Mouse (Mus musculus) T-helper 2 cell (primary cell): ENCODE results near the gene Sec1.

Experiments used
- in situ Hi-C: fragments of 300-600 bp; cut with MboI, MseI; formaldehyde crosslinking; loops from one replicate; pipeline ENCODE4 v1.15.1; 2025; ENCODE audit warnings: high pct_unique_total_duplicates

The Sec1 gene

GRCm38 (mm10) chr7:45705443-45705864, 11.3 kb upstream of the Sec1 start:
- in situ Hi-C loops, result no loop called here

DNA sequence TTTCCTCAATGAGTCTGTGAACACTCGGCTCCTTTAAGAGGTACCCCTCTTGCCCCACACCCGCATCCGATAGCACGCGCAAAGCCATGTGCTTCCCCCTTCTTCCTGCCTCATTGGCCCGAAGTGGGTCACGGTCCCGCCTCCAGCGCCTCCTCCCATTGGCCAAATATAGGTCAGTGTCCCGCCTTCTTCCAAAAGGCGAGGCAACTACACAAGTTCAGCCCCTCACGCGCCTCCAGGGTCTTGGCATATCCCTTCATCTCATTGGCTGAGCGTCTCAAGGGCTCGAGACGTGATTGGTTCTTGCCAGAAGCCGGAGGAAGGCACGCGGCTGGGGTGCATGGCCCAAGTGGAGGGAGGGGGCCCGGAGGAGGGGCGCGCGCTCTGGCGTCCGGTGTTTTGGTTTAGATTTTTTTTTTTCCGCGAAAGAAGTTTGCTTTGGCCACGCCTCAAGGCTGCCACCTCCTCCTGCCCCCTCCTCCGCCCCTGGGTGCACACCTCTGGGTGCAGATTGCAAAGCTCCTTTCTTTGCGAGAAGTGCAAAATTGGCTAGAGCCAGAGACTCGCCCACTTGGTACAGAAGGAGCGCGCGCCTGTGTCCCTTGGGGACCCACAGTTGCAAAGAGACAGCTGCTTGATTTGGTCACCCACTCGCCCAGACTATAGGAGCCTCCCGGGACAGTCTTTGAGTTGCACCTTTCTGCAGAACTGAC, 10.7 kb upstream of the Sec1 start, which contains the start of gene Dbp:
Gene Dbp, plus strand, starts transcription at position 359 of the 713 bp plus-strand sequence.
- in situ Hi-C loops, result no loop called here

GRCm38 (mm10) chr7:45704046-45704559, 9.9 kb upstream of the Sec1 start:
- in situ Hi-C loops, result no loop called here

GRCm38 (mm10) chr7:45703521-45704033, 9.4 kb upstream of the Sec1 start:
- in situ Hi-C loops, result no loop called here

DNA sequence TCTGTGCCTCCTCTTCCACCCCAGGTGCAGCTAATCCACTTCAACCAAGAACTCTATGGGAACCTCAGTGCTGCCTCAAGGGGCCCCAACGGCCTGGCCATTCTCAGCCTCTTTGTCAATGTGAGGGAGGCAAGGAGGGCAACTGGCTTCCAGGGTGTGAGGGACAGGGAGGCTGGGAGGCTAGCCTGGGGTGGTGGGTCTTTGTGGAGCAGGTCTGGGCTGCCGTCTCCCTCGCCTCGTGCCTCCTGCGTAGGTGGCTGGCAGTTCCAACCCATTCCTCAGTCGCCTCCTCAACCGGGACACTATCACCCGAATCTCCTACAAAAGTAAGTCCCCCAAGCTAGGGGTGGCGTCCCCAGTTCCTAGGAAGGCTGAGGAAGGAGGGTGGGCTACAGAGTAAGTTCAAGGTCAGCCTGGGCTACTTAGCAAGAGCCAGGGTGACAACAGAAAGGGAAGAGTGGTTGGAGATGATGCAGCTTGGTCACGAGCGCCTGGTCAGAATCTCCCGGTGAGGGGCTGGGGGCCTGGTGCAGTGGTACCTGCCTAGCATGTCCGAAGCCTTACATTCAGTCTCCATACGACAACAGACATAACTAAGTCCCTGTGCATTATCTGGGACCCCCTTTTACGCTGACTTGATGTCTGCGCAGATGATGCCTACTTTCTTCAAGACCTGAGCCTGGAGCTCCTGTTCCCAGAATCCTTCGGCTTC, 8.8 kb upstream of the Sec1 start:
- in situ Hi-C loops, result no loop called here

DNA sequence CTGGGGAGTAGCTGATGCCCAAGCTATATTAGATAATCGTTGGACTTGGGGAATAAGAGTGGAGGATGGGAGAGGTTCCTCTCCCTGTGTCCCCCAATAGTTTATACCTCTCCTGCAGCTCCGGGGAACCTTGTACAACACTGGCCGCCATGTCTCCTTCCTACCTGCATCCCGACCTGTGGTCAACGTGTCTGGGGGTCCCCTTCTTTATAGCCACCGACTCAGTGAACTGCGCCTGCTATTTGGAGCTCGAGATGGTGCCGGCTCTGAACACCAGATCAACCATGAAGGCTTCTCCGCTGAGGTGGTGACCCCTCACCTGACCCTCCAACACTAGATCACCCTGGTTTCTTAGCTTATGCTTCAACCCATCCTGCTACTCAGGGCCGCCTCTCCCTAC, 8.1 kb upstream of the Sec1 start:
- in situ Hi-C loops, result no loop called here

- in situ Hi-C loops, result no loop called here
Observed at GRCm38 (mm10) chr7:45701607-45702006, 7.4 kb upstream of the Sec1 start.

- in situ Hi-C loops, result no loop called here
Observed at GRCm38 (mm10) chr7:45701072-45701471, 6.9 kb upstream of the Sec1 start.

- in situ Hi-C loops, result no loop called here
Observed at GRCm38 (mm10) chr7:45700301-45701015, 6.3 kb upstream of the Sec1 start.

DNA sequence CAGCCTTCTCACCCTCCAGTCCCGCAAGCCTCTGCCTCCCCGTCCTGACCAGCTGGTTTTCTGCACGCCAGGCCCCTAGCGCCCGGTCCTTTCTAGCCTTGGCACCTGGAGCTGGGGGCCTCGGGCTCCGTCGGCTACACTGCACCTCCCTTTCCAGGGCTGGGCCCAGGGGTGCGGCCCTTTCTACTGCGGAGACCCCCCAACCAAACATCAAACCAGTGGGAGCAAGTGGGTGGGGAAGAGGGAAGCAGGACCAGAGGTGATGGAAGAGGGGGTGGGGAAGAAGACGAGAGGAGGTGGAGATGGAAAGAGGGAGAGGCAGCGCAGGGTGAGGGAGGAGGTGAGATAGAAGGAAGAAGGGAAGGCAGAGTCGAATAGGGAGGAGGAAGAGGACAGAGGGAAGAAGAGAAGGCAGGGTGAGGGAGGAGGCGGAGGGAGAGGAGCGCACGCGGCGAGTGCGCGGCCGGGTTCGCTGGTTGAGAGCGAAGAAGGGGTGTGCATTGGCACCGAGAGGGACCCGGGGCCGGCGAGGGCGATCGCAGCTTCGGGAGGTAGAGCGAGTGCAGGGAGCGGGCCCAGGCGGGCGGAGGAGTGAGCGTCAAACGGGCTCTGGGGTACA, 5.4 kb upstream of the Sec1 start, which contains the start of gene Car11:
Gene Car11, plus strand, starts transcription at position 321 of the 619 bp plus-strand sequence.
- in situ Hi-C loops, result no loop called here

DNA sequence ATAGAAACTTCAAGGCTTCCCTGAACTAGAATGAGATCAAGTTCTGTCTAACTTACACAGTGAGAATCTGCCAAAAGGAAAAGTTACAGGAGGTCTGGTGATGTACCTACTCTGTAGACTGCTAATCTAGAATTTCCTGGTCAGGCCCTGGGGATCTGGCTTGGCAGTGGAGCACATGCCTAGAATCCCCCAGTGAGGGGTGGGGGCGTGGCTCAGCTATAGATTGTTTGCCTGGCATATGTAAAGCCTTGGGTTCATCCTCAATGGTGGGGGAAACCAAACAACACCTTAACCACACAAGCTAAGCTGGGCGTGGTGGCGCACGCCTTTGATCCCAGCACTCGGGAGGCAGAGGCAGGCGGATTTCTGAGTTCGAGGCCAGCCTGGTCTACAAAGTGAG, 3.7 kb upstream of the Sec1 start:
- in situ Hi-C loops, result no loop called here

DNA sequence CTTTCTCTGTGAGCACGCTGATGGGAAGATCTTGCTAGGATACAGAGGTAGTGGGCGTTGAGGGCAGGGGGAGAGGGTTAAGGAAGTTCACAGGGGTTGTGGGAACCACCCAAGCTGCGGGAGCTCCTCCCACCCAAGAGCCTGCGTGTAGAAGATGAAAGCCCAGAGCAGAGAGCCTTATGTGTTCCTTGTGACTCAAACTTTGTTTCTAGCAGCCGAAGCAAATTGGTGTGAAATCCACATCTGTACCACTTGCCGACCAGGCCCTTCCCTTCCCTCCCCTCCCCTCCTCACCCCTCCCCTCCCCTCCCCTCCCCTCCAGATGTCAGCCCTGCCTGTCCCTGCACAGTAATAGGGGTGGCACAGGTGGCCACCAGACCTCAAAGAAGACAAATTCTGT, 896 bp upstream of the Sec1 start:
- in situ Hi-C loops, result no loop called here

GRCm38 (mm10) chr7:45692364-45692763, 1.8 kb downstream of the Sec1 start:
- in situ Hi-C loops, result no loop called here

GRCm38 (mm10) chr7:45689800-45690199, 4.4 kb downstream of the Sec1 start:
- in situ Hi-C loops, result no loop called here

- in situ Hi-C loops, result no loop called here
Observed at GRCm38 (mm10) chr7:45689099-45689498, 5.1 kb downstream of the Sec1 start.

DNA sequence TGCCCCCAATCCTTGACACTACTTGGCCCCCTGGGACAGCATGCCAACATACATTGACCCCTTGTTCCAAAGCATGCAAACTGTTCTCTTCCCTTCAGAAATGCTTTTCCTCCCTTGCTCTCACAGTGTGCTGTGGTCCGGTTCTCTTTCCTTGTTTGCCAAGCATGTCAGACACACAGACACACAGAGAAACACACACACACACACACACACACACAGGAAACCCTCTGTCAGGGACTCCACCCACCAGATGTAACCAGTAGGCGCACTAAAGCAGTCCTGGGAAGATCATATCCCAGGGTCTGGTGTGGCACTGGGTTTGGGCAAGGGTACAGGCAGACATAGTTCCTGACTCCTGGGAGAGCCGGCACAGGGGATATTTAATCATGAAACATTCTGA, 7.4 kb downstream of the Sec1 start:
- in situ Hi-C loops, result no loop called here

DNA sequence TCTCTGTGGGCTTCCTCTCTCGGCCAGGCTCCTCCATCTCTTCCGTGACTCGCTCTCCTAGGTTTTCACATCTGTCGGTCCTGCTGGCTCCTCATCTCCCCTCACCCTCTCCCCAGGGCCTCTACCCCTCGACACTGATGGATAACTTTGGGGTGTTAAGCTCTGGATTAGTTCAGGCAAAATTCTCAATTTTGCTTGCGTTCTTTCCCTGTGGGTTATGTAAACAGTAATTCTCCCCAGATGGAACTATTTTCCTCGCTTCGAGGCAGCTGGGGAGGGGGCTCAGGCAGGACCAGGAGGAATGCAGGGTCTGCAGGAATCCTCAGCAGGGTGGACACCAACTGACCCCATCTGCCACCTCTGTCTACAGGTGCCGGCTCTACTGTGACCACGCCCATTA, 8.4 kb downstream of the Sec1 start:
- in situ Hi-C loops, result no loop called here

DNA sequence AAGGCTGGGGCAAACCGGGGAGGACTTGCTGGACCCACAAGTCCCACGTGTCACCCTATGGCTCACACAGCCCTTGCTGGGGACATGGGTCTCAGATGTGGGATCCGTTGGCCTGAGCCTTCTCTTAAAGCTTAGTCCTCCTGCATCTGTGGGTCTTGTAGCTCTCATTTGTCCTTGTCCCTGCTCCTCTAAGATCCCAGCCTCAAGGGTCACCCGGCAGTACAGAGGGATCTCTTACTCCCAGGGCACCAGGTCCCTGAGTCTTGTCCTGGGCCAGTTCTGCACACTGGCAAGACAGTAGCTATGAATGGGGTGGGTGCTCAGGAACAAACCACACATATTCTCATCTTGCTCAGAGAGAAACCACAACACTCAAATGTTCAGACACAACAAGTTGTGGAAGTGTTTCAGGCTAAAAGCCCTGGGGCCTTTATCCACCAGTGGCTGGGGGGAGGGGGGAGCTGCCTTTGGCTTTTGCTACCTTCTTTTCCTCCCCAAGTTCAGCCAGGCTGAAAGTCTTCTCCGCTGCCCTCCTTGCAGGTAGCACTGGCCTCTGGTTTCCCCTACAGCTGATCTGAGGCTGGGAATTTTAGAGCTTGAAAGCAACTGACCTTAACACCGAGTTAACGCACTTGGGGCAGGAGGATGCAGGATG, 10.7 kb downstream of the Sec1 start, which contains the start of gene Ntn5:
Gene Ntn5, plus strand, starts transcription at position 627 of the 655 bp plus-strand sequence.
- in situ Hi-C loops, result no loop called here

DNA sequence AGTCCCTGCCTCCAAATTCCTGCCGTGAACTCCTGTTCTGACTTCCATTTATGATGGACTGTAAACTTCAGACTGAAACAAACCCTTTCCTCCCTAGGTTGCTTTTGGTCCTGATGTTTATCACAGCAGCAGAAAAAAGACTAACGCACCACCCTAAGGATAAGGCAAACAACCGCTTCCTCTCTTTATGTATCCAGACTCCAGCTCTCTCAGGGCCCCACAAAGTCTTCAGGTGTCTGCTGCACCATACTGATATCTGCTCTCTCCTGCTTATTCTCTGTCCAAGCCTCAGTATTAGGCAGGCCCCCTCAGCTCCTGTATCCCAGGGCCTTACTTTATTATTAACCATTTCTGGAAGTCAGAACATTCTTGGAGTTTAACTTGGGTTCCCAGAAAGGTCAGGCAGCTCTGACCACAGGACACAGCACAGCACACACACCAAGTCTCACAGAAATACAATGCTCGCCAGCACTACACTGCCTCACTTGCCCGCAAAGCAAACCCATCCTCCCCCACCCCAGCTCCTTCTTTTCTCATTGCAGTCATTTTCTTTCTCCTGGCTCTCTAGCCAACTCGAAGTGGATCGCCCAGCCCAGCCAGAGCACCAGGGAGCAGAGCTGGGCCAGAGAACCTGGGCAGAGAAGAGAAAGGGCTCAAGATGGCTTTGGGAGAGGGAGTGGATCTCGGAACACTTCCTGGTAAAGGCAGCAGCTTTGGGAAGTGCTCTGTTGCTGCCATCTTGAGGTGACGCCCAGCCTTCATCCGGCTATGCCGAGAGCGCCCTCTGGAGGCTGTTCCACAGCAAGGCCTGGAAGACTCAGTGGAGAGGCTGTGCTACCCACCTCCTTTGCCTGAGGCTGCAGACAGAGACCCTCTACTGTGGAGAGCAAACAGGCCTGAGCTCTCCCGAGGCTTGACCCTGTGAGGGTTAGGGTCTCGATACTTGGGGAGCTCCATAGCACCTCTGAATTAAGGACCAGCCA, 11.8 kb downstream of the Sec1 start:
- in situ Hi-C loops, result no loop called here
